Mouse (Mus musculus) WW6 (cell line): ENCODE measurements at regions not wholly inside any gene's neighbourhood (a gene's known extent, or its start where the extent isn't known, plus 50 kb on each side); places are given as distances from the start of the nearest gene placed in this dataset.

Experiments used
- DNase-seq: peaks from one replicate; pipeline ENCODE4 v3.0.0-alpha.2; 2013; ENCODE audit warnings: low read depth, low spot score

- no peak for DNase-seq
These were observed 121.9 kb upstream of the Gas1 start for GRCm38 (mm10) chr13:60299076-60299475.

GRCm38 (mm10) chr13:60303561-60303960 lies 126.4 kb upstream of the Gas1 start:
- no peak for DNase-seq

DNA sequence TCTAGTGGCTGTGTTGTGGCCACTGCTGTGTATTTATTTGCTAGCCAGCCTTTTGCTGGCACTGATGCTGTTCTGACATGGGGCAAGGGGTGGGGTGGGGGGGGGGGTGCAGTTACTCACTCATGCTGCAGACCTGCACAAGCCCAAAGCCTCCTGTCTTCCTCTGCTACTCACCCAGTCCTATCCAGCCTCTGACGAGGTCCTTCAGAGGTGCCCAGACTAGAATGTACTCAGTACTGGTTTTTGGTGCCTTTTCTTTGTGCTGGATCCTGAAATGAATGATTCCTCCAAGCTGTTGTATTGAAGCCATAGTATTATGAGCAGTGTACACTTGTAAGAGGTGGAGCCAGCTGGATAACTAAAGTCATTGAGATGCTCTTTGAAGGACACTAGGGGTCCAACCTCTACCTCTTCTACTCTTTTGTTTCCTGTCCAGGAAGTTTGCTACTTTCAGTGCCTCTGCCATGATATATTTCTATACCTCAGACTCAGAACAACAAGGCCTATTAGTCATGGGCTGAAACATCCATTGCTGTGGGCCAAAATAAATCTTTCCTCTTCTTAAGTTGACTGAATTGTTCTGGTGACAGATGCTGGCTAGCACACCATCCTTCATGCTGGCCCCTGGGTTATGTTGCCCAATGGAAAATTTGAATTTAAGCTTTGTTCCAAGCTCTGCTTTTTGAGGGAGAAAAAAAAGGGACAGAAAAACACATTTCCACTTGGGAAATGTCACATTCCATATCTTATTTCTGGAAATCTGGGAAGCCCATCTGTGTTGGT lies 128.1 kb upstream of the Gas1 start:
- no peak for DNase-seq

- no peak for DNase-seq
These were observed 131.1 kb upstream of the Gas1 start for GRCm38 (mm10) chr13:60308062-60308801.

GRCm38 (mm10) chr13:60309482-60309881 lies 132.3 kb upstream of the Gas1 start:
- no peak for DNase-seq

DNA sequence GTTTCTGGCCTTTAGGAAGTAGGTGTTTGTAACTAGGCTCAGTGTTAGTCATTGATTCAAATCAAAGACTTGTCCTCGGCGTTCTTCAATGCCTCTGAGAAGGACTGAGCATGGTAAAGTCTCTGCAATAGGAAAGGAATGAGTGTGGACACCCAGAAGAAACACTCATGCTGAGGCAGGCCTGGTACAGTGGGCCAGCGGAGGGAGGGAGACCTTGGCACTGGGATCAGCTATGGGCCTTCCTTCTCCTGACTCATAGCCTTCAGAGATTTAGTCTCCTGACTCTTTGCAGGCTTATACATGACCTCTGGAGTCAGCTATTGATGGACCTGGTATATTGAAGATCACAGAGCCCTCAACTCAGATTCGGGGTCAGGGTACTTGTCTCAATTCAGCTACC lies 132.8 kb upstream of the Gas1 start:
- DNase-seq, result no peak

DNA sequence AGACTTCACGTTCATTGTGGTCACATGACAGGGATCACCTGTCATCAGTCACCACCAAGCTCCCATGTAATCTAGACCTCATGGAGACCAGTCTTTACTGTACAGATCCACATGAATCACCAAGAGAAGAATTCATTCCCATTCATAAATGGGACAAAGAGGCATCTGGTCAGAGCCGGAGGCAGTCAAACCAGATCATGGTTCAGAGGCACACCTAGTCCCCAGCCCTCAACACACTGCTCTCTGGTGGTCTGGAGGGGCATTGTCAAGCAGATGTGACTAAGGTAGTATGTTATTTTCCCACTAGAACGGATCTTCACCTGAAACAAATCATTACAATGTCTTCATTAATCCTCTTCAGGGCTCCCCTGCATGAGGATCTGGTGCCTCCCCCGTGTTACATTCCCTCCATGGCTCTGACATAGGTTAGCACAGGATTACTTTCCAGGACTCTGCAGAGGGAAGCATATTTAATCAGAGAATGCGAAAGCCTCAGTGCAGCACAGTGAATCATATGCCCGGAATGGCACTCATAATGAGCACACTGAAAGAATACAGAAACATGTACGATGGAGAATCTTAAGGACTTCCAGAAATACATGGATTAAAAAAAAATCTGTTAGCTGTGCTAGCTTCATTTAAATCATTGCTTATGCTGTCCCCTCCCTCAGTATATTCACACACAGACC lies 135.4 kb upstream of the Gas1 start:
- no peak for DNase-seq

GRCm38 (mm10) chr13:60318436-60319020 lies 141.4 kb upstream of the Gas1 start:
- DNase-seq, result no peak

DNA sequence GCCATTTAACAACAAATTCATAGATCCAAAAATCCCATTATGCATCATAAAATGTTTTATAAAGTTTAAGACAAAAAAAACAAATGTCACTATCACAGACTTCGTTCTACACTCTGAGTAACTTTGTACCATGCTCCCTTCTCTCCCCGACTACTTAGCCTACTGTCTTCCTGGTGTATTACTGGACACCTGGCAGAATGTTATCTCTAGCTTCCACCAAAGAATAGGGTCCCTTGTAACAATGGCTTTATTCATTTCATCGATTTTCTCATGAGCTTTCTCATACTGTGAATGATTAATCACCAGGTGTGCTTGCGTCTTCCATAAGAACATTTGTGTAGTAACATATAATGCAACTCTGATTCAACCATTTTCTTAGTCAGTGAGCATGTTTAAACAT lies 142.1 kb upstream of the Gas1 start:
- DNase-seq, result no peak

GRCm38 (mm10) chr13:60319861-60320602 lies 142.9 kb upstream of the Gas1 start:
- no peak for DNase-seq

GRCm38 (mm10) chr13:60322579-60322978 lies 145.4 kb upstream of the Gas1 start:
- DNase-seq, result no peak

DNA sequence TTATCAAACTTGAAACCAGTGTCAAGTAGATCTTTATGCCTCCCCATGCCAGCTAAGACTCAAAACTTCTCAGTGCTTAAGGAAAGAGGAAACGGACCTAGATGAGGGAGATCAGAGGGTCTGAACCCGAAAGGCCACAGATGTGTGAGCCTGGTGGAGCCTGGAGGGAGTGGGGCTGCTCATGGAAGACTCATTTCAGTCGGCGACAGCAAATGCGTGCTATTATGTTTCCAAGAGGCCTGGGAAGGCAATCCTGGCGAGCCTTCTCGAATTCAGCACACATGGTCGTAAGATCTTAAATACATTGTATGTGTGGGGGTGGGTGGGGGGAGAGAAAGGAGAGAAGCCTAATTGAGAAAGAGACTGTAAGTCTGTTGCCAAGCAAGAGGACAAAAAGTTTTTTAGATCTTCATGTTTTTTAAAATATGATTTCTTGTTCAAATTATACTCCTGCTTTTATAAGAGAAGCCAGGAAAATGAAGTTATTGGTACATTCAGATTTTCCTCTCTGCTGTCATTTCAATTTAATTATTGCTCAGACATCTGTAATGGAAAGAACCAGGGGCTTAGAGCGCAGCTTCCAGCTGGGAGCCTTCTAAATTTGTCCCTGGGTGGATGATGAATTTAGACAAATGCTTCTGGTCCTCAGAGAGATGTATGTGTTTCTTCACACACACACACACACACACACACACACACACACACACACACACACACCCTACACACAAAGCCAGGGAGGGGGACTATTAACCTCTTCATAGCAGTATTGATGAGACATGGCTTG lies 153.5 kb upstream of the Gas1 start:
- no peak for DNase-seq

GRCm38 (mm10) chr13:60336196-60336595 lies 159.0 kb upstream of the Gas1 start:
- no peak for DNase-seq

DNA sequence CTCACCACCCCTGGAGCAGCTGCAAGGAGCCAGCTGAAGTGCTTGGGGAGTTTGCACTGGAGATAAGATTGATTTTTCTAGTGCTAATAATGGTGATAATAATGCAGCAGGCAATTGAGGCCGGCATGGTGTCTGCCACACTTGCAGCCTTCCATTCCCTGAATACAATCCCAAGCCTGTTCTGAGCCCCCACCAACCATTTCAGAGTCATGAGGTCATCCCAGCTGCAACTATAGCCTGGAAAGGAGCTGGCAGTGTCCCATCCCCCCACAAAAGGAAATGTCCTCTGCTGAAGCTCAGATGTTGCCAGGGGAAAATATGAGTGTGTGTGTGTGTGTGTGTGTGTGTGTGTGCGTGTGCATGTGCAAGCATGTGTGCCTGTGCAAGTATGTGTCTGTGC lies 160.2 kb upstream of the Gas1 start:
- DNase-seq, result no peak

DNA sequence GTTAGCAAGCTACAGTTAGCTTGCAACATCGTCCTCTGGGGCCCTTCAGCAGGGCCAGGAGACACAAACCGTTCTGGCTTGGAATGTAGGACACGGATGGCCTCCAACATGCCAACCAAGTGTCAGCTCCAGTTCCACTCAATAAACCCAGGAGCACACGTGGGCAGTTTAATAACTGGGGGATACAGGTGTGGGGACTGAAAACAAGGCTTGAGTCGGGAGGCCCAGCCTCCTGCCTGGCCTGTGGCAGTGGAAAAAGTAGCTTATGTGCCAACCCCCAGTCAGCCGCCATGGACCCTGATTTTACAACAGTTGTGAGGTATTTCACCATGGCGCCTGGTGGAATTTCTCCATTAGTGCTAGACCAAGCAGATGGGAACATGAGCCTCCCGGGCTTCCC lies 160.9 kb upstream of the Gas1 start:
- DNase-seq, result no peak

GRCm38 (mm10) chr13:60340068-60340467 lies 162.9 kb upstream of the Gas1 start:
- DNase-seq, result no peak

- DNase-seq, result no peak
These were observed 170.7 kb upstream of the Gas1 start for GRCm38 (mm10) chr13:60347881-60348280.

- DNase-seq, result no peak
These were observed 171.3 kb upstream of the Gas1 start for GRCm38 (mm10) chr13:60348438-60348837.

GRCm38 (mm10) chr13:60355707-60356490 lies 178.7 kb upstream of the Gas1 start:
- DNase-seq, result no peak
